Mouse (Mus musculus): ENCODE results near the gene Naaa.

DNA sequence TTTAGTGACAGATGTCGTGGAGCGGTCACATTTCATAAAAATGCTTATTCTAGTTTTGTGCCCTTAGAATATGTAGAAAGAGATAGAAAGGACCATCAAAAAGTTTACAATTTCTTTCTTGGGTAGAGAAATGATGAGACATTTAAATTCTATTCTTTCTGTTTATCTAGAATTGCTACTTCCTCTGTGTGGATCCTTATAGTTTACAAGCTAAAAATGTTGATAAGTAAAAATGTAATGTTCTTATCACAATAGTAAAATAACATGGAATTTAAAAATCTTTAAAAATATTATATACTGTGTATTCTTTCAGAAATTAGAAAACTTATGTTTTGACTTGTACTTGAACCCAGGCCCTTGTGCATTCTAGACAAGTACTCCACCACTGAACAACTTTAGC is 33.1 kb downstream of the Naaa start:
- TF ChIP-seq CTCF (IDR thresholded peaks at IDR 0.05; ENCODE audit: low read depth) = no peak
- TF ChIP-seq EP300 (IDR thresholded peaks at IDR 0.05; ENCODE audit: low read depth) = no peak
